Mouse (Mus musculus): ENCODE results near the gene Aqp8.
A peak's percentile ranks its signal among the peaks of the same experiment; 100 is the strongest.

Aqp8 gene

GRCm38 (mm10) chr7:123499481-123500238 lies 37.6 kb downstream of the Aqp8 start:
- DNase-seq = peak; percentile 85

DNA sequence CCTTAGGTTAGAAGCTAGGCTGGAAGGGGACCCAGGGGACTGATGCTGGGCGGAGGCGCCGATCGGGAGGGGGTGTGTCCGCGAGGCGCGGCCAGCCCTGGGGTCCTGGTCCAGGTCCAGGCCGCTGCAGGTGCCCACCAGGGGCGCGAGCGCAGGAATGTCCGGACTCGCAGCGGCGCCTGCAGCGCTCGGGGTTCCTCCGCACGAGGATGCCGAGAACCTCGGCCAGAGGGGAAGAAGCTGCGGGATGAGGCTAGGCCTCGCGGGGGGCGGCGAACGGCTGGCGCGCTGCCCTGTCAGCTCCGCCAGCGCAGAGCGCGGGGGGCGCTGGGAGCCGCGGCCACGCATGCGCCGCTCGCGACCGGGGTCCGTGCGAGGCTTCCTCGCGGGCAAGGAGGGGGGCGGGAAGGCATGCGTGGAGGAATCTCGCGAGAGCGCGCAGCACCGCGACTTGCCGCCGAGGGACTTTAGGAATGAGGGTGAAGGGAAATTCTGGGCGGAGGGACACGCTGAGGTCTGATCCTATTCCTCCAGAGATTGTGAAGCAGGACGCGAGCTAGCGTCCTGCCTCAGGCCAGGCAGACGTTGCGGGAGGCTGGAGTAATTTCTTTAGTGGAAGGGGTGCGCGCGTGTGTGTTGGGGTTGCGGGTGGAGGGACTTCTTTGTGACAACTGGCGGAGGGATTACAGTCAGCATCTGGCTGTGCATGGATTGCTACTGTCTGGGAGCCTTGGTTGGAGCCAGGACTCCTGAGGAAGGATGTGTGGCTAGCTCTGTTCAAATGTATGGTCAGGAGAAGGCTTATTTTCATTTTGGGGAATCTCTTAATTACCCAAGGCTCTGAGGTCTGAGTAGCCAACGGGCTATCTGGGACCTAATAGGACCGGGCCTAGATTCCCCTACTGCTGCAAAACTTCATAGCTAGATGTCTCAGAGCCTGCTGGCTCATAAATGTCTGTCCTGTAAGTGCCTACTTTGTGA lies 38.4 kb downstream of the Aqp8 start, which contains the start of gene Zkscan2:
Zkscan2 (minus strand) TSS at position 211 of the 981 bp plus-strand sequence.
- DNase-seq = peak; percentile 98

GRCm38 (mm10) chr7:123503358-123503757 lies 41.3 kb downstream of the Aqp8 start:
- DNase-seq = peak; percentile 39

GRCm38 (mm10) chr7:123507946-123508345 lies 45.9 kb downstream of the Aqp8 start:
- DNase-seq = peak; percentile 58
